Mouse (Mus musculus): ENCODE data around the gene Slc5a11. TPM values are rescaled to one million over a fixed set of nuclear protein-coding genes. Genes with fewer than 3 reads are reported as not detected.

The Slc5a11 gene
- polyA plus RNA-seq, 1 experiment from 2014 or later: 0.37 TPM

DNA sequence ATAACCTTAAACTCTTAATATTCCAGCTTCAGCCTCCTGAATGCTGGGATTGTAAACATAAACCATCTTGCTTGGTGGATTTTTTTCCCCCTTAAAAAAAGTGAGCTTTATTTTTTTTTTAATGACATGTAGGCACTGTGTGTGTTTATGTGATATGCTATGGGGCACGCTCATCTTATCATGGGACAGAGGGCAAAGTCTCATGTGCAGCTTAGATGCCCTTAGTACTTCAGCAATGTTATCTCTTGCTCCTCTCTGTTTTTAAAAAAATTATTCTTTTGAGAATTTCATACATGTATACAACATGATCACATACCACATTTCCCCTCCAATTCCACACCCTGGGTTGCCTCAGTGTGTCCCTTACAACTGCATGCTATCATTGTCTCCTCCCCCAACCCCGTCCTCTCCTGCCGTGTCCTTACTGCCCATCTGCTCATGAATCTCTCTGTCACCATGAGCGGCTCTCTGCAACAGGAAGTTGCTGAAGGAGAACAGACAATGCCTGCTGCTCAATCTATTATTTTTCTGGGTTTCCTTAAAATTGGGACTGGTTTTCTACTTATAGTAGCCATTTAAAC, 32.0 kb downstream of the Slc5a11 start:
- no peak for ATAC-seq
- H3K27ac ChIP-seq (ENCODE audit: low read depth, low read length): no peak overlapping the region
- H3K4me1 ChIP-seq (ENCODE audit: control insufficient read depth, insufficient read depth, low read length): no peaks in the 10 kb centered on the region
- no peaks in the 10 kb centered on the region for H3K27me3 ChIP-seq (replicated peaks; ENCODE audit: control insufficient read depth, insufficient read depth, low read length)
- H3K36me3 ChIP-seq (ENCODE audit: control insufficient read depth, insufficient read depth, low read length): no peaks in the 10 kb centered on the region
- 72% methylated on average over 4 of the region's 4 CpGs for WGBS
- DNase-seq (ENCODE audit: low spot score): no peak
- no peak overlapping the region for H3K9ac ChIP-seq (ENCODE audit: low read length)
- H3K9me3 ChIP-seq (replicated peaks; ENCODE audit: control insufficient read depth, low read length): no peaks in the 10 kb centered on the region
- H3K4me3 ChIP-seq (ENCODE audit: low read depth, low read length): no peak overlapping the region
- no peak overlapping the region for H3K4me2 ChIP-seq (ENCODE audit: low read length)

DNA sequence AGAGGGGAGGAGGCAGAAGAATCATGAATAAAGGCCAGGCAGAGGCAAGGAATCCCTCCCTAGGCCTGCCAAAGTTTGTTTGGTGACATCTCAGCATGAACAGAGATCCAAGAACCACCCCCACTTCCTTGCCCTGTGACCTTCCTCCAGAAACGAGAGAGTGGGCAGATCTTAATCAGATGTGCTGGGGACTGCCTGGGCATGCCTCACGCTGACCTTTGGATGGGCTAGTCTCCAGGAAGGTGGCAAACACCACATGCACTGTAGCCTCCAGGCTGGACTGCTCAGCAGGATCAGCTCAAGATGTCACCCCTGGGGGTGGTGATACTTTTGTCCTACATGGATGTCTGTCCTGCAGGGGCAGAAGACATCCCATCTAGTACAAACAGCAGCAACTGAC, 33.6 kb downstream of the Slc5a11 start:
- Histone ChIP-seq H3K9ac (ENCODE audit: low read length) (no peak overlapping the region), H3K4me3 (ENCODE audit: low read depth, low read length) (no peak overlapping the region), H3K9me3 (replicated peaks; ENCODE audit: control insufficient read depth, low read length) (no peaks in the 10 kb centered on the region), H3K4me2 (ENCODE audit: low read length) (no peak overlapping the region), H3K36me3 (ENCODE audit: control insufficient read depth, insufficient read depth, low read length) (no peaks in the 10 kb centered on the region), H3K27me3 (replicated peaks; ENCODE audit: control insufficient read depth, insufficient read depth, low read length) (no peaks in the 10 kb centered on the region), H3K27ac (ENCODE audit: low read depth, low read length) (no peak overlapping the region), H3K4me1 (ENCODE audit: control insufficient read depth, insufficient read depth, low read length) (no peaks in the 10 kb centered on the region)
- DNase-seq (ENCODE audit: low spot score) (no peak), ATAC-seq (no peak)
- 66% methylated on average over 2 of the region's 2 CpGs for WGBS

DNA sequence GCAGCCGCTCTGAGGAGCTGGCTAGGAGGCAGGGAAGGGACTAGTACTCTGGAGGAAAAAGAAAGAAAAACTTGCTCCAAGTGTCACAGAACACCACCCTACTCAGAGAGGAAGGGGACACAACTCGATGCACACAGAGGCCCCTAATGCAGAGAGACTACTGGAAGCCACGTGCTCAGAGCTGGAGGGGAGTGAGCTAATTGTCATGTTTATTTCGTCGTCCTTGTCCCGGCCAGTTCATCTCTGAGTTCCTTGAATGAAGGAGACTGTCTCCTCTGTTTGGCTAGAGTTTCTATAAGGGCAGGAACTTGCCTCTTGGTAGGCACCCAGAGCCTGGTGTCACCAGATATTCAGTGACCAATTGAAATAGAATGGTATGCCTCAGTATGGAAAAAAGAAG, 36.8 kb downstream of the Slc5a11 start:
- H3K9me3 ChIP-seq (replicated peaks; ENCODE audit: control insufficient read depth, low read length): no peaks in the 10 kb centered on the region
- H3K27me3 ChIP-seq (replicated peaks; ENCODE audit: control insufficient read depth, insufficient read depth, low read length): no peaks in the 10 kb centered on the region
- WGBS: 52% methylated on average over 6 of the region's 6 CpGs
- H3K4me1 ChIP-seq (ENCODE audit: control insufficient read depth, insufficient read depth, low read length): no peaks in the 10 kb centered on the region
- H3K36me3 ChIP-seq (ENCODE audit: control insufficient read depth, insufficient read depth, low read length): no peaks in the 10 kb centered on the region
- H3K9ac ChIP-seq (ENCODE audit: low read length): no peak overlapping the region
- H3K27ac ChIP-seq (ENCODE audit: low read depth, low read length): no peak overlapping the region
- no peak overlapping the region for H3K4me3 ChIP-seq (ENCODE audit: low read depth, low read length)
- no peak overlapping the region for H3K4me2 ChIP-seq (ENCODE audit: low read length)
- ATAC-seq (no peak), DNase-seq (ENCODE audit: low spot score) (no peak)

DNA sequence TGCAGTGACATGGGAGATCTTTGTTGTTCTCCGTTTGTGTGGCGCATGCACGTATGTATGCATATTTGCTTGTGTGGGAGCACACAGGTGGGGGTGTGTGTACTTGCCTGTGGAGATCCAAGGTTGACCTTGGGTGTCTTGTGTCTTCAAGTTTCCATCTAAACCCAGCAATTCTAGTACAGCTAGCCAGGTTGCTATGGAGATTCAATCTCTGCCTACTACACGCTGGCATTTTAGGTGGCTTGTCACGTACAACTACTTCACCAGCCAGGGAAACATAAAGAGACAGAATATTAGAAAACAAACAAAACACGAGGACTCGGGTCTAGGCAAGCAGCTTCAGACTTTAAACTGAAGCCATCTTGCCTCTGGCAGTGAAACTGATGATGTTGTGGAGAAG, 38.8 kb downstream of the Slc5a11 start:
- DNase-seq (ENCODE audit: low spot score): peak; percentile 37
- no peak overlapping the region for H3K4me3 ChIP-seq (ENCODE audit: low read depth, low read length)
- no peaks in the 10 kb centered on the region for H3K4me1 ChIP-seq (ENCODE audit: control insufficient read depth, insufficient read depth, low read length)
- H3K9ac ChIP-seq (ENCODE audit: low read length): no peak overlapping the region
- no peak for ATAC-seq
- H3K27me3 ChIP-seq (replicated peaks; ENCODE audit: control insufficient read depth, insufficient read depth, low read length): no peaks in the 10 kb centered on the region
- 77% methylated on average over 7 of the region's 7 CpGs for WGBS
- H3K9me3 ChIP-seq (replicated peaks; ENCODE audit: control insufficient read depth, low read length): no peaks in the 10 kb centered on the region
- H3K27ac ChIP-seq (ENCODE audit: low read depth, low read length): no peak overlapping the region
- no peaks in the 10 kb centered on the region for H3K36me3 ChIP-seq (ENCODE audit: control insufficient read depth, insufficient read depth, low read length)
- H3K4me2 ChIP-seq (ENCODE audit: low read length): no peak overlapping the region

DNA sequence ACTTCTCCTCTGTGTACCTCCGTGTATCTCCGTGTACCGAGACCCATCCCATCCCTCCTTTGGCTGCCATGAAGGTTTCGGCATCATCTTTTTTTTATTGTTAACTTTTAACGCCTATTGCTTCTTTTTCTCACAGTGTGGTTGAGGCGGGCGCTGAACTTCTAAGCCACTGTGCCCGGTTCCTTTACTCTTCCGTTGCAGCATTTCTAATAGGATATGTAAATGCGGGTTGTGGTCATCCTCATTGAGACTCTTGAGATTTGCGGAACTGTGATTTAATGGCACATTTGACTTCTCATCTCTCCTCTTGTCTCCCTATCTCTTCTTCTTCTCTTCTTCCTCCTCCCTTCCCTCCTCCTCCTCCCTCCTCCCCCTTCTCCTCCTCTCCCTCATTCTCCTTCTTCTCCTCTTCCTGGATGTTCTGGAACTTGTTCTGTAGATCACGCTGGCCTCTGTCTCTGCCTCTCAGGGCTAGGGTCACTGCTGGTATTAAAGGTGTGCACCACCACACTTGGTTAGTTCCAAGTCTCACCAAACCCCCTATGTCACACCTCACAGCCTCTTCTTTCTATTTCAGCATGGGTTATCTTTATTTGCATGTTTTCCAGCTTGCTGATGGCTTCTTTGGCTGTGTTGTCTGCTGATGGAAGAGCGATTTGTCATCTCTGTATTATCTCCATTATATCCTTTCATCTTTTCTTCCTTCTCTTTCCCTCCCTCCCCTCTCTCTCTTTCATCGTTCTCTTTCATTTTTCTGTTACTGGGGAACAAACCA, 39.8 kb downstream of the Slc5a11 start:
- no peaks in the 10 kb centered on the region for H3K9me3 ChIP-seq (replicated peaks; ENCODE audit: control insufficient read depth, low read length)

DNA sequence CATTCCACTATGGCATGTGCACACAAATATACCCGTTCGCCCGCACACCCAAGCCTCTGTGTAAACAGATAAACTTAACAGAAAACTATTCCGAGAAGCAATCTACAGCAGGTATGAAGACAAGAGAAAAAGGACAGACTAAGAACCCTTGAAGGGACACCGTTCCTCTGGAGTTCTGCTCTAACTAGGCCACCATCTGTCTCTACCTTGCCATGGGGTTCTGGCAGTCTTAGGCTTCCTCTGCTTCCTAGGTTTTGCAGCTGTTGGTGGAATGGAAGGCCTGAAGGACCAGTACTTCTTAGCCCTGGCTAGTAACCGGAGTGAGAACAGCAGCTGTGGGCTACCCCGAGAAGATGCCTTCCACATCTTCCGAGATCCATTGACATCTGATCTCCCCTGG, 43.5 kb downstream of the Slc5a11 start:
- no peak overlapping the region for H3K27ac ChIP-seq (ENCODE audit: low read depth, low read length)
- no peak overlapping the region for H3K4me2 ChIP-seq (ENCODE audit: low read length)
- H3K4me1 ChIP-seq (ENCODE audit: control insufficient read depth, insufficient read depth, low read length): no peaks in the 10 kb centered on the region
- H3K27me3 ChIP-seq (replicated peaks; ENCODE audit: control insufficient read depth, insufficient read depth, low read length): no peaks in the 10 kb centered on the region
- DNase-seq (ENCODE audit: low spot score): no peak
- no peaks in the 10 kb centered on the region for H3K36me3 ChIP-seq (ENCODE audit: control insufficient read depth, insufficient read depth, low read length)
- no peak for ATAC-seq
- H3K9me3 ChIP-seq (replicated peaks; ENCODE audit: control insufficient read depth, low read length): no peaks in the 10 kb centered on the region
- WGBS: 92% methylated on average over 8 of the region's 8 CpGs
- no peak overlapping the region for H3K9ac ChIP-seq (ENCODE audit: low read length)
- H3K4me3 ChIP-seq (ENCODE audit: low read depth, low read length): no peak overlapping the region

More for the DNA sequence above, 39.8 kb downstream of the Slc5a11 start:
- H3K4me3 ChIP-seq (ENCODE audit: low read depth, low read length): no peak overlapping the region
- ATAC-seq (no peak), DNase-seq (ENCODE audit: low spot score) (no peak)
- H3K4me1 ChIP-seq (ENCODE audit: control insufficient read depth, insufficient read depth, low read length): no peaks in the 10 kb centered on the region
- no peaks in the 10 kb centered on the region for H3K27me3 ChIP-seq (replicated peaks; ENCODE audit: control insufficient read depth, insufficient read depth, low read length)
- no peak overlapping the region for H3K9ac ChIP-seq (ENCODE audit: low read length)
- 92% methylated on average over 14 of the region's 14 CpGs for WGBS
- H3K27ac ChIP-seq (ENCODE audit: low read depth, low read length): no peak overlapping the region
- no peak overlapping the region for H3K4me2 ChIP-seq (ENCODE audit: low read length)
- no peaks in the 10 kb centered on the region for H3K36me3 ChIP-seq (ENCODE audit: control insufficient read depth, insufficient read depth, low read length)

DNA sequence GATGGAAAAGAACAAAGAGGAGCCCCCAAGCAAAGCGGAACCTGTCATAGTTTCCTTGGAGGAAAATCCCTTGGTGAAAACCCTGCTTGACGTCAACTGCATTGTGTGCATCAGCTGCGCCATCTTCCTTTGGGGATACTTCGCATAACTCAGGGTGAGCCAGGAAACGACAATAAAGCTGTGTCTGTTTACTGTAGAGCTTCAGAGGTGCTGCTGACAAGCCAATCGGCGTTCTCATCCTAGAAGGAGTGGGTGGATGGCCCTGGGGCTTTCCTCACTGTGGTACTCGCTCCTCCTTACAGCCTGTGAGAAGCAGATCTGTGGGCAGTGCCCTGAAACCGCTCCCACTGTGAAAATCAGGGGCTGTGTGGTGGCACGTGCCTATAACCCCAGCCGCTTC, 58.5 kb downstream of the Slc5a11 start:
- 75% methylated on average over 11 of the region's 11 CpGs for WGBS

DNA sequence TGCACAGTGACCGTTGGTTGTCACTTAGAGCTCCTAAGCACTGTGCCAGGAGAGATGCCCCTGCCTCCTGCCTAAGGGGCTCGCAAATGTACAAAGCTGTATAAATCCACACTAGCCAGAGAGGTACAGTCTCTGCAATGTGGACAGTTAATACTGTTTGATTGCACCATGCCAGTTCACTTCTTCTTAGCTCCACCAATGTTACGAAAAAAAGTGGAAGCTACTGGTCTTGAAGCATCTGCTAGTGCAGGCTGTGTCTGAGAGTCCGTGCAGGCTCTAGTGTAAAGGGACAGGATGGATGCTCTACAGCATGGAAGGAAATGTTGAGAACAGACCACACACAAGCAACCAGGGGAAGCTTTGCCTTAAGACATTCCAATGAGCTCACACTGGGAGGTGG, 62.0 kb downstream of the Slc5a11 start:
- no peak overlapping the region for H3K4me3 ChIP-seq (ENCODE audit: low read depth, low read length)
- WGBS: 88% methylated on average over 4 of the region's 4 CpGs

More for the DNA sequence above, 58.5 kb downstream of the Slc5a11 start:
- H3K9ac ChIP-seq (ENCODE audit: low read length): no peak overlapping the region
- H3K9me3 ChIP-seq (replicated peaks; ENCODE audit: control insufficient read depth, low read length): no peaks in the 10 kb centered on the region
- ATAC-seq (no peak), DNase-seq (ENCODE audit: low spot score) (no peak)
- H3K4me1 ChIP-seq (ENCODE audit: control insufficient read depth, insufficient read depth, low read length): no peaks in the 10 kb centered on the region
- H3K4me3 ChIP-seq (ENCODE audit: low read depth, low read length): no peak overlapping the region
- H3K27me3 ChIP-seq (replicated peaks; ENCODE audit: control insufficient read depth, insufficient read depth, low read length): no peaks in the 10 kb centered on the region
- H3K27ac ChIP-seq (ENCODE audit: low read depth, low read length): no peak overlapping the region
- H3K4me2 ChIP-seq (ENCODE audit: low read length): no peak overlapping the region
- H3K36me3 ChIP-seq (ENCODE audit: control insufficient read depth, insufficient read depth, low read length): peaks cover 2% of the 10 kb centered on the region; the same call in 1 of the 2 replicates

DNA sequence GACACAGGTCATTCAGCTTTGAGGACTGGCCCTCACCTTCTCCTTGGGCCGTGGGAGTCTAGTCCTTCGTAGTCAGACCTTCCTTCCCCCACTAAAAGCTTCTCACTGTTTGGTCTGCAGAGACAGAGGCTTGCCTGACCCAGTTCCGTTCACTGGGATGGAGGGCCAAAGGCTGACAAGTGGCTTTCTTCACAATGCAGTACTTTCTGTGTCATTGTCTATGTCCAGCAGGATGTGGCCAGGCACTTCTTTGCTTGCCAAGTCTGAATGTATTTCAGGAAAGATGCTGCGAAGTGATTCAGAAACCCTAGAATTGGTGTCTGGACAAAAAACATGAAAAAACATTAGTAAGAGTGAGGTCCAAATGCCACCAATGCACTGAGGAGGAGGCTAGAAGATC, 65.2 kb downstream of the Slc5a11 start:
- WGBS: 92% methylated on average over 4 of the region's 4 CpGs
- Histone ChIP-seq H3K4me3 (ENCODE audit: low read depth, low read length) (no peak overlapping the region), H3K9me3 (replicated peaks; ENCODE audit: control insufficient read depth, low read length) (no peaks in the 10 kb centered on the region), H3K27ac (ENCODE audit: low read depth, low read length) (no peak overlapping the region), H3K36me3 (ENCODE audit: control insufficient read depth, insufficient read depth, low read length) (peaks cover 26% of the 10 kb centered on the region), H3K4me1 (ENCODE audit: control insufficient read depth, insufficient read depth, low read length) (no peaks in the 10 kb centered on the region), H3K9ac (ENCODE audit: low read length) (no peak overlapping the region), H3K27me3 (replicated peaks; ENCODE audit: control insufficient read depth, insufficient read depth, low read length) (no peaks in the 10 kb centered on the region), H3K4me2 (ENCODE audit: low read length) (no peak overlapping the region)
- ATAC-seq (no peak), DNase-seq (ENCODE audit: low spot score) (no peak)

More for the DNA sequence above, 62.0 kb downstream of the Slc5a11 start:
- no peak overlapping the region for H3K9ac ChIP-seq (ENCODE audit: low read length)
- H3K27me3 ChIP-seq (replicated peaks; ENCODE audit: control insufficient read depth, insufficient read depth, low read length): no peaks in the 10 kb centered on the region
- no peaks in the 10 kb centered on the region for H3K4me1 ChIP-seq (ENCODE audit: control insufficient read depth, insufficient read depth, low read length)
- DNase-seq (ENCODE audit: low spot score) (no peak), ATAC-seq (no peak)
- no peaks in the 10 kb centered on the region for H3K9me3 ChIP-seq (replicated peaks; ENCODE audit: control insufficient read depth, low read length)
- no peak overlapping the region for H3K27ac ChIP-seq (ENCODE audit: low read depth, low read length)
- H3K4me2 ChIP-seq (ENCODE audit: low read length): no peak overlapping the region
- peaks cover 22% of the 10 kb centered on the region for H3K36me3 ChIP-seq (ENCODE audit: control insufficient read depth, insufficient read depth, low read length)

Measured in forebrain, embryonic 14.5 days (tissue).